Mouse (Mus musculus) CH12.LX (cell line): ENCODE results near the gene Snrpe.

Experiments
- CHD1 ChIP-seq: IDR thresholded peaks from 2 replicates; pipeline ENCODE4 v1.6.1; 2012; ENCODE audit warnings: low read depth, low read length, improper control_type of control experiment, inconsistent platforms
- CTCF ChIP-seq, 2 experiments: IDR thresholded peaks in 1 of 2; conservative IDR thresholded peaks in 1 of 2; 2 replicates each; pipeline ENCODE4 v1.5.1; 2011 to 2012; ENCODE audit warnings: low read depth in 2 of 2, low read length in 2 of 2, improper control_type of control experiment in 1 of 2, inconsistent platforms in 1 of 2, mild to moderate bottlenecking in 1 of 2, moderate library complexity in 1 of 2
- ELF1 ChIP-seq: IDR thresholded peaks from 2 replicates; pipeline ENCODE4 v1.6.1; 2014; ENCODE audit warnings: low read depth, mild to moderate bottlenecking, inconsistent platforms, low read length, improper control_type of control experiment
- EP300 ChIP-seq: IDR thresholded peaks from 2 replicates; pipeline ENCODE4 v1.6.1; 2011; ENCODE audit warnings: low read length, improper control_type of control experiment
- GABPA ChIP-seq: IDR thresholded peaks from 2 replicates; pipeline ENCODE4 v1.6.1; 2012; ENCODE audit warnings: low read depth, low read length, improper control_type of control experiment, inconsistent platforms; ENCODE audit not compliant: insufficient replicate concordance
- MAFK ChIP-seq: IDR thresholded peaks from 2 replicates; pipeline ENCODE4 v1.6.1; 2011; ENCODE audit warnings: low read length, improper control_type of control experiment; ENCODE audit not compliant: insufficient replicate concordance
- MAX ChIP-seq: IDR thresholded peaks from 2 replicates; pipeline ENCODE4 v1.6.1; 2011; ENCODE audit warnings: low read length, improper control_type of control experiment
- MAZ ChIP-seq: IDR thresholded peaks from 2 replicates; pipeline ENCODE4 v1.6.1; 2012; ENCODE audit warnings: low read depth, mild to moderate bottlenecking, inconsistent platforms, low read length, improper control_type of control experiment, moderate library complexity
- MYC ChIP-seq: IDR thresholded peaks from 2 replicates; pipeline ENCODE4 v1.6.1; 2011; ENCODE audit warnings: low read depth, mild to moderate bottlenecking, improper control_type of control experiment, low read length
- POLR2A ChIP-seq: IDR thresholded peaks from 2 replicates; pipeline ENCODE4 v1.6.1; 2011; ENCODE audit warnings: low read depth, mild to moderate bottlenecking, improper control_type of control experiment, low read length
- RCOR1 ChIP-seq: conservative IDR thresholded peaks from 2 replicates; pipeline ENCODE4 v1.6.1; 2012; ENCODE audit warnings: low read depth, mild to moderate bottlenecking, inconsistent platforms, low read length, improper control_type of control experiment
- TCF12 ChIP-seq: IDR thresholded peaks from 2 replicates; pipeline ENCODE4 v1.6.1; 2014; ENCODE audit warnings: low read depth, mild to moderate bottlenecking, inconsistent platforms, low read length, improper control_type of control experiment
- USF1 ChIP-seq: IDR thresholded peaks from 2 replicates; pipeline ENCODE4 v1.6.1; 2014; ENCODE audit warnings: low read depth, mild to moderate bottlenecking, inconsistent platforms, low read length, improper control_type of control experiment
- USF2 ChIP-seq: conservative IDR thresholded peaks from 2 replicates; pipeline ENCODE4 v1.6.1; 2011; ENCODE audit warnings: low read depth, low read length, improper control_type of control experiment

- TF ChIP-seq GABPA (no peak), MYC (no peak), TCF12 (no peak), RCOR1 (no peak), POLR2A (no peak), MAX (no peak), ELF1 (no peak), USF2 (no peak), MAFK (no peak), EP300 (no peak), CTCF (conservative IDR thresholded peaks at IDR 0.05 in 1 of 2, IDR thresholded peaks at IDR 0.05 in 1 of 2; ENCODE audit: low read depth in 2 of 2, low read length in 2 of 2) (no peak), MAZ (no peak), USF1 (no peak), CHD1 (no peak)
These were observed 6.9 kb downstream of the Snrpe start for GRCm38 (mm10) chr1:133603174-133603573.
